Mouse (Mus musculus) G1E (cell line): ENCODE results near the gene BC048562.

Experiments used
- CTCF ChIP-seq: IDR thresholded peaks from 2 replicates; pipeline ENCODE4 v1.5.1; 2012; ENCODE audit warnings: low read depth, low read length, inconsistent platforms, mixed read lengths
- GATA1 ChIP-seq: IDR thresholded peaks from 2 replicates; pipeline ENCODE4 v1.6.1; 2012; ENCODE audit warnings: borderline replicate concordance, low read length, inconsistent platforms, mixed read lengths
- GATA2 ChIP-seq: IDR thresholded peaks from 2 replicates; pipeline ENCODE4 v1.6.1; 2012; ENCODE audit warnings: low read depth, low read length, inconsistent platforms, borderline replicate concordance
- POLR2AphosphoS5 ChIP-seq: IDR thresholded peaks from 2 replicates; pipeline ENCODE4 v1.6.1; 2012; ENCODE audit warnings: low read depth, low read length, inconsistent platforms; ENCODE audit not compliant: insufficient replicate concordance
- TAL1 ChIP-seq: conservative IDR thresholded peaks from 2 replicates; pipeline ENCODE4 v1.6.1; 2012; ENCODE audit warnings: low read depth, low read length, inconsistent platforms, mixed read lengths

- TF ChIP-seq CTCF (no peak), POLR2AphosphoS5 (no peak), GATA1 (no peak), TAL1 (no peak), GATA2 (no peak)
Observed at GRCm38 (mm10) chr9:108494905-108495304, 58.6 kb downstream of the BC048562 start.
